Mouse (Mus musculus) left cerebral cortex, adult 2 months (tissue): ENCODE results near the gene Efcab12. TPM values are rescaled to one million over a fixed set of nuclear protein-coding genes. Genes with fewer than 3 reads are reported as not detected.

ENCODE experiments used
- DNase-seq, 2 experiments: peaks; one replicate each; pipeline ENCODE4 v3.0.0; 2021 to 2022; ENCODE audit warnings: low spot score in 2 of 2, mixed read lengths in 1 of 2; ENCODE audit errors: extremely low spot score in 1 of 2
- H3K27ac ChIP-seq: fragments of 200-600 bp; 2 replicates; pipeline ENCODE4 v1.8.1; 2022
- H3K4me3 ChIP-seq: fragments of 200-600 bp; 2 replicates; pipeline ENCODE4 v1.8.1; 2022
- CTCF ChIP-seq: fragments of 200-600 bp; IDR thresholded peaks from 2 replicates; pipeline ENCODE4 v1.8.1; 2022; ENCODE audit warnings: antibody characterized with exemption, mild to moderate bottlenecking, moderate library complexity
- intact Hi-C: fragments of 180-260 bp; cut with DNase I; formaldehyde crosslinking; loops from one replicate; pipeline ENCODE4 v1.15.1; 2025
- total RNA-seq, 2 experiments: library from RNA; stranded (reverse); gene quantifications; 2 replicates each; pipeline ENCODE4 v1.2.3; 2021

Gene Efcab12
- total RNA-seq, 2 experiments from 2014 or later: 5.4 to 6.1 TPM

- H3K27ac ChIP-seq: peak overlapping the region; percentile 98
- TF ChIP-seq CTCF: no peak
- no peak for DNase-seq
- intact Hi-C loops: loop anchor here (1.0 kb wide), 1 partner anchor 206 kb away; the partner anchor contains the start of gene Mkrn2
- peak overlapping the region; percentile 86 for H3K4me3 ChIP-seq
These were observed 30.6 kb downstream of the Efcab12 start for GRCm38 (mm10) chr6:115807464-115808195.

DNA sequence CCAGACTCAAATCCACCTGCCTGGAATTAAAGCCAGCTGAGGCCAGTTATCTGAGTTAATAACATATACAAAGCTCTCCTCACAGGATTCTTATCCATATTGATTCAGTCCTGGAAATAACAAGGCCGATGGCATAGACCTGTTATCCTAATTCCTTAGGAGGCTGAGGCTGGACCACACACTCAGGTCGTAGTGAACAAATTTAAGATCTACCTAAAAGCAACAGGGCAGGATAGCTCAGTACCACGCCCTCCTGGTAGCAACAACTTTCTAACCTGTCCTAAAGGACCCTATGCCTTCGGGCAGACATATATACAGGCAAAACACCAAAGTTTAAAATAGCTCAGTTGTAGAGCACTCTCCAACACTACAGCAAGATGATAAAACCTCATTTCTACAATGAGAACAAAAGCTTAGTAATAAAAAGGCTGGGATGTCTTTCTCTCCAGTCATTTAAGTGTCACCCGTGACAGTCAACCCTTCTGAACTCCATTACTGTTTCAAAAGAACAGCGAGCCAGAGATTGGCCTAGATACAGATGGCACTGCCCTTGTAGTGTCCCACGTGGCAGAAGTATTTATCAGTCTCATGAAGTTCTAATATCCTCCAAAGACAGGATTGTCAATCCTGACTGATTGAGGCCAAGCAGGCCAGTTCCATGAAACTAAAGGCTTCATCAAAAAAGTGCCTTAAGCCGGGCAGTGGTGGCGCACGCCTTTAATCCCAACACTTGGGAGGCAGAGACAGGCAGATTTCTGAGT, 33.6 kb downstream of the Efcab12 start:
- Histone ChIP-seq H3K27ac (no peak overlapping the region), H3K4me3 (no peak overlapping the region)
- DNase-seq: no peak
- no peak for TF ChIP-seq CTCF
- intact Hi-C loops: loop anchor here (5.0 kb wide), 2 partner anchors 77 to 127 kb away; partner anchors contain the start of gene Raf1

DNA sequence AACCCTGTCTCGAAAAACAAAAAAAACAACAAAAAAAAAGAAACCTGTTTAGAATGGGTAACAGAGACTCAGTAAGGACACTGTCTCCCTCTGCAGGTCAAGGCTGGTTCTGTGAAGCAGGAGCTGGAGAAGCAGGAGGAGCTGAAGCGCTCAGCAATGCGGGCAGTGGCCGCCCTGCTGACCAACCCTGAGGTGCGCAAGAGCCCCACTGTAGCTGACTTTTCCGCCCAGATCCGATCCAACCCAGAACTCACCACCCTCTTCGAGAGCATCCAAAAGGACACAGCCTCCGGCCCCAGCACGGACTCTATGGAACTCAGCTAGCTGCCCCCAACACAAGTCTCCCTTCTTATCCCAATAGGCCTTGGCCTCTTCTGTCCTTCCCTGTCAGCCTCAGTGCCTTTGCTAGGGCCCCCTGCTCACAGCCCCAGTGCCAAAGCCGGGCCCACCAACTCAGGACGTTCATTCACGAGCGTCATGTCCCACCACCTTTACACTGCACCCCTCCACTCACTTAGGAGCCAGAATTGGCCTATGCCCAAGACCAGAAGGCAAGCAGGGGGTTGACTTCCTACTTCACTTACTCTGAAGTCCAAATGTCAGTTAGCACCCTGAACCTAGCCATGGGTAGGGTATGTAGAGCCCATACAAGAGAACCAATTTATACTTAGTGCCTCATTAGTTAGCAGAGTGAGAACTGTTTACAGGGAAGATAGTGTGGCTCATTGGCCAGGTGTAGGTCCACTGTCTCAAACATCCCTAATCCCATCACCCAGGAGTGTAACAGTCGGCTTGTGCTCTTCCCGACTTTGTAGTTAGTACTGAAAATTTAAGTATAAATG, 34.5 kb downstream of the Efcab12 start:
- H3K27ac ChIP-seq: no peak overlapping the region
- peak; percentile 60 to 69 for DNase-seq
- intact Hi-C loops: loop anchor here (5.0 kb wide), 2 partner anchors 76 to 126 kb away; partner anchors contain the start of gene Raf1
- H3K4me3 ChIP-seq: no peak overlapping the region
- TF ChIP-seq CTCF: peak; percentile 77

GRCm38 (mm10) chr6:115801811-115802210, 36.4 kb downstream of the Efcab12 start:
- H3K4me3 ChIP-seq: no peak overlapping the region
- H3K27ac ChIP-seq: no peak overlapping the region
- no peak for TF ChIP-seq CTCF
- no peak for DNase-seq
- intact Hi-C loops: loop anchor here (5.0 kb wide), 2 partner anchors 75 to 125 kb away; partner anchors contain the start of gene Raf1

- intact Hi-C loops: no loop called here
- Histone ChIP-seq H3K4me3 (no peak overlapping the region), H3K27ac (no peak overlapping the region)
- TF ChIP-seq CTCF: no peak
- no peak for DNase-seq
These were observed 45.5 kb downstream of the Efcab12 start for GRCm38 (mm10) chr6:115792691-115793215.

DNA sequence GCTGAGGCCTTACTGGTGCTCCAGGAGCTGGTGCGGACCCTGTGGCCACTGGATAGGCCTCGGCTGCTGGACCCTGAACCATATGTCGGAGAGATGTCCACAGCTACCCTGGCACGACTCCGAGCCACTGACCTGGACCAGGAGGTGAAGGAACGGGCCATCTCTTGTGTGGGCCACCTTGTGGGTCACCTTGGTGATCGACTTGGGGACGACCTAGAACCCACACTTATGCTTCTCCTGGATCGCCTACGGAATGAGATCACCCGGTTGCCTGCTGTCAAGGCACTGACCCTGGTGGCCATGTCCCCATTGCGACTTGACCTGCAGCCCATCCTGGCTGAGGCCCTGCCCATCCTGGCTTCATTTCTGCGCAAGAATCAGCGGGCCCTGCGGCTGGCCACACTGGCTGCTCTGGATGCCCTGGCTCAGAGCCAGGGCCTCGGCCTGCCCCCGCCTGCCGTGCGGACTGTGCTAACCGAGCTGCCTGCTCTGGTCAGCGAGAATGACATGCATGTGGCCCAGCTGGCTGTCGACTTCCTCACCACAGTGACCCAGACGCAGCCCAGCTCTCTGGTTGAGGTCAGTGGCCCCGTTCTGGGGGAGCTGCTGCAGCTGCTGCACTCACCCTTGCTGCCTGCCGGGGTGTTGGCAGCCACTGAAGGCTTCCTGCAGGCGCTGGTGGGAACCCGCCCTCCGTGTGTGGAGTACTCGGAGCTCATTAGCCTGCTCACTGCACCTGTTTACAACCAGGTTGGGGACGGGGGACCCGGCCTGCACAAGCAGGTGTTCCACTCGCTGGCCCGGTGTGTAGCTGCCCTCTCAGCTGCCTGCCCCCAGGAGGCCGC, 46.1 kb downstream of the Efcab12 start:
- no peak overlapping the region for H3K4me3 ChIP-seq
- TF ChIP-seq CTCF: no peak
- no peak for DNase-seq
- no peak overlapping the region for H3K27ac ChIP-seq
- intact Hi-C loops: no loop called here

DNA sequence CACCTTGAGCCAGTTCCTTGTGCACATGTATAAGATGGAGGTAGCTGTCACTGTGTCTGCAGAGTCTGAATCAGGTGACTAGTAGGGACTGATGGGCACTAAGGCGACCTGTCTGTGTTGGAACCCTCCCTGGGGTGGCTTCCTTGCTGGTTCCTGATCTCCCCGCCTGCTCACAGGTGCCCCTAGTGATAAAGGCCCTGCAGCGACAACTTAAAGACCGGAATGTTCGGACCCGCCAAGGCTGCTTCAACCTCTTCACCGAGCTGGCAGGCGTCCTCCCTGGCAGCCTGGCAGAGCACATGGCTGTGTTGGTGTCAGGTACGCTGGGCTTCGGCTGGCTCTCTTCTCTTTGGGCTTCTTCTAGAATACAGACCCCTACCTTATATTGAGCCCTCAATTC, 47.2 kb downstream of the Efcab12 start:
- intact Hi-C loops: no loop called here
- DNase-seq: no peak
- H3K4me3 ChIP-seq: no peak overlapping the region
- no peak for TF ChIP-seq CTCF
- H3K27ac ChIP-seq: no peak overlapping the region

DNA sequence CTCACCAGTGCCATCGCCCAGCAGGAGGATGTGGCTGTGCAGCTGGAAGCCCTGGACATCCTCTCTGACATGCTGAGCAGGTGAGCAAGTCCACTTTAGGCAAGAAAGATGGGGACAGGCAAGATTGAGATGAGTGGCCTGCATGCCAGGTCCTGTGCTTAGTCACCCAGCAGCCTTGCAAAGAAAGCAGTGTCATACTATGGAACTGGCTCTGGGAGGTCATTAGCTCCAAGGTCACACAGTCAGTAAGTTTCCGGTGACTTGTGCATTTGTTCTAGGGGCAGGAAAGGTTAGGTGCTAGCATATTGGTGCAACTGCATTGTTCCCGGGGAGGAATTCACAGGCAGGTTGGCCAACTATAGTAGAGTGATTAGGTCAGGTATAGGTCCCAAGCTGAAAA, 55.4 kb downstream of the Efcab12 start:
- TF ChIP-seq CTCF: no peak
- Histone ChIP-seq H3K27ac (no peak overlapping the region), H3K4me3 (no peak overlapping the region)
- no peak for DNase-seq
- intact Hi-C loops: no loop called here

DNA sequence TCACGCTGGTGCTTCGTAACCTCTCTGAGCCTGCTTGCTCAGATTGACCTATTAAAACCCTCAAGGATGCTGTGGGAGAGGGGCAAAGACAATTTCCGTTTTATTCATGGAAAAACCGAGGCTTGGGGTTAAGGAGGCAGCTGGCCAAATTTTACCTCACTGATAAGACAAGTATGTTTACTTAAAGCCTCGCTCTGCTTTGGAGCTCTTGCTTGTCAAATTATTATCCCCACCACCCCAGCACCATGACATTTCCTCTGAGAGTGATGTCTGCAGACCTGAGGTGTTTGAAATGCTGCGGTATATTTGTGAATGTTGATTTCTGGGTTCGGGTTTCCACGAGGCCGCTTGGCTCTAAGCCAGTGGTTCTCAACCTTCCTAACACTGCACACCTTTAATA, 61.8 kb downstream of the Efcab12 start:
- intact Hi-C loops: no loop called here
- H3K4me3 ChIP-seq: no peak overlapping the region
- DNase-seq: no peak
- no peak for TF ChIP-seq CTCF
- H3K27ac ChIP-seq: no peak overlapping the region

DNA sequence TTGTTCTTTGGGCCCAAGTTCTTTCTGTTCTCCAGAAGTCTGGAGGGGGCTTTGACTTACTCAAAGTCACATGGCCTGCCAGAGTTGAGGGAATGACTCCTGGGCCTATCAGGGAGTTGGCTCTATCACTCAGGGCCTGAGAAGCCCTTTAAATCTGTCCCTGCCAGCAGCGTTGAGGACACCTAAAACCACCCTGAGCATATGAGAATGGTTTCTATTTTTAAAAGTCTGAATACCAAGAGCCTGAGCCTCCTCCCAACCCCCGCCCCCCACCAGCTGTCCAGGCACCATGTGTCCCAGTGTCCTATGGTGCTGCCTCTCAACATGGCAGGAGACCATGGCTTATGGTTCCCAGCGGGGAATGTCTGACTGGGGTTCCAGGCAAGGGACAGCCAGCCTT, 62.4 kb downstream of the Efcab12 start:
- no peak for DNase-seq
- H3K4me3 ChIP-seq: no peak overlapping the region
- TF ChIP-seq CTCF: no peak
- intact Hi-C loops: no loop called here
- no peak overlapping the region for H3K27ac ChIP-seq
